Mouse (Mus musculus) forebrain, embryonic 16.5 days (tissue): Measurements from ENCODE around the gene Pecam1. TPM values are rescaled to one million over a fixed set of nuclear protein-coding genes. Genes with fewer than 3 reads are reported as not detected.
A peak's percentile ranks its signal among the peaks of the same experiment; 100 is the strongest.

Experiments used
- ATAC-seq: fragments of 200-750 bp; cut with Nextera tagmentation; 2 replicates; pipeline ENCODE4 v1.8.0; 2017; ENCODE audit warnings: mild to moderate bottlenecking, moderate library complexity
- H3K27ac ChIP-seq: fragments of 300-500 bp; sonication (generic); 2 replicates; pipeline ENCODE4 v1.5.1; 2014; ENCODE audit warnings: low read length, control low read depth
- H3K27me3 ChIP-seq: fragments of 300-500 bp; sonication (generic); replicated peaks from 2 replicates; pipeline ENCODE4 v1.6.1; 2014; ENCODE audit warnings: low read length; ENCODE audit not compliant: control insufficient read depth, insufficient read depth
- H3K36me3 ChIP-seq: fragments of 300-500 bp; sonication (generic); 2 replicates; pipeline ENCODE4 v1.6.1; 2014; ENCODE audit not compliant: control insufficient read depth, insufficient read depth
- H3K4me1 ChIP-seq: fragments of 300-500 bp; sonication (generic); replicated peaks from 2 replicates; pipeline ENCODE4 v1.6.1; 2014; ENCODE audit warnings: low read length; ENCODE audit not compliant: control insufficient read depth, insufficient read depth
- H3K4me2 ChIP-seq: fragments of 300-500 bp; sonication (generic); 2 replicates; pipeline ENCODE4 v1.6.1; 2014; ENCODE audit warnings: mild to moderate bottlenecking, low read length, control low read depth
- H3K4me3 ChIP-seq: fragments of 300-500 bp; sonication (generic); replicated peaks from 2 replicates; pipeline ENCODE4 v1.5.1; 2014; ENCODE audit warnings: mild to moderate bottlenecking, low read length, control low read depth
- H3K9ac ChIP-seq: fragments of 300-500 bp; sonication (generic); replicated peaks from 2 replicates; pipeline ENCODE4 v1.6.1; 2014; ENCODE audit warnings: low read depth, low read length, control low read depth
- H3K9me3 ChIP-seq: fragments of 300-500 bp; sonication (generic); 2 replicates; pipeline ENCODE4 v1.6.1; 2016; ENCODE audit warnings: low read length; ENCODE audit not compliant: control insufficient read depth
- WGBS: fragments of 180-500 bp; shearing (Covaris S2); extraction: QIAGEN DNeasy Blood & Tissue Kit; methylation state at CpG from one replicate; pipeline ENCODE4 v1.1.7; 2014; 5-methylcytosine and 5-hydroxymethylcytosine counted together
- polyA plus RNA-seq: library from polyadenylated mRNA; unstranded; fragments of >200 nt; fragmentation: Nextera tagmentation; extraction: Ambion mirVana; gene quantifications from 2 replicates; pipeline ENCODE4 v1.2.1, GENCODE M21; 2015

Pecam1 gene
- polyA plus RNA-seq, 1 experiment from 2014 or later, result 14.7 TPM

GRCm38 (mm10) chr11:106675875-106676274 lies 74.6 kb downstream of the Pecam1 start:
- peaks cover 31% of the 10 kb centered on the region for H3K4me1 ChIP-seq
- no peak for ATAC-seq
- H3K36me3 ChIP-seq, result no peaks in the 10 kb centered on the region
- H3K4me3 ChIP-seq, result no peak overlapping the region
- H3K9me3 ChIP-seq, result no peaks in the 10 kb centered on the region
- WGBS, result 89% methylated on average over 5 of the region's 5 CpGs
- H3K9ac ChIP-seq, result no peak overlapping the region
- H3K27me3 ChIP-seq, result no peaks in the 10 kb centered on the region
- H3K4me2 ChIP-seq, result no peak overlapping the region
- no peak overlapping the region for H3K27ac ChIP-seq

GRCm38 (mm10) chr11:106675201-106675726 lies 75.2 kb downstream of the Pecam1 start:
- Histone ChIP-seq H3K4me3 (no peak overlapping the region), H3K9me3 (no peaks in the 10 kb centered on the region), H3K4me2 (no peak overlapping the region), H3K36me3 (no peaks in the 10 kb centered on the region), H3K4me1 (peaks cover 31% of the 10 kb centered on the region), H3K9ac (no peak overlapping the region), H3K27me3 (no peaks in the 10 kb centered on the region), H3K27ac (peak overlapping the region; percentile 83)
- no peak for ATAC-seq
- 65% methylated on average over 10 of the region's 10 CpGs for WGBS

- Histone ChIP-seq H3K4me3 (no peak overlapping the region), H3K9me3 (no peaks in the 10 kb centered on the region), H3K4me1 (peaks cover 34% of the 10 kb centered on the region), H3K27ac (peak overlapping the region; percentile 83), H3K4me2 (peak overlapping the region; percentile 18), H3K27me3 (no peaks in the 10 kb centered on the region), H3K9ac (peak overlapping the region; percentile 12; the same call in 1 of the 2 replicates), H3K36me3 (no peaks in the 10 kb centered on the region)
- peak; percentile 92 for ATAC-seq
- WGBS, result under 1% methylated on average over 9 of the region's 9 CpGs
Measured at GRCm38 (mm10) chr11:106674612-106675153, 75.7 kb downstream of the Pecam1 start.

- Histone ChIP-seq H3K9ac (peak overlapping the region; percentile 12; the same call in 1 of the 2 replicates), H3K4me1 (peaks cover 37% of the 10 kb centered on the region), H3K27me3 (no peaks in the 10 kb centered on the region), H3K4me3 (no peak overlapping the region), H3K36me3 (no peaks in the 10 kb centered on the region), H3K27ac (peak overlapping the region; percentile 83), H3K9me3 (no peaks in the 10 kb centered on the region), H3K4me2 (peak overlapping the region; percentile 18; the same call in 1 of the 2 replicates)
- 69% methylated on average over 8 of the region's 8 CpGs for WGBS
- no peak; the same call in 1 of the 2 replicates for ATAC-seq
Measured at GRCm38 (mm10) chr11:106673727-106674611, 76.5 kb downstream of the Pecam1 start.

GRCm38 (mm10) chr11:106672919-106673505 lies 77.4 kb downstream of the Pecam1 start:
- no peak overlapping the region for H3K4me2 ChIP-seq
- H3K27ac ChIP-seq, result no peak overlapping the region
- H3K9ac ChIP-seq, result no peak overlapping the region
- no peak for ATAC-seq
- H3K9me3 ChIP-seq, result no peaks in the 10 kb centered on the region
- H3K36me3 ChIP-seq, result no peaks in the 10 kb centered on the region
- WGBS, result 95% methylated on average over 5 of the region's 5 CpGs
- H3K4me1 ChIP-seq, result peaks cover 31% of the 10 kb centered on the region
- H3K4me3 ChIP-seq, result no peak overlapping the region
- no peaks in the 10 kb centered on the region for H3K27me3 ChIP-seq

GRCm38 (mm10) chr11:106671801-106672200 lies 78.6 kb downstream of the Pecam1 start:
- H3K4me1 ChIP-seq, result peaks cover 24% of the 10 kb centered on the region
- H3K4me2 ChIP-seq, result no peak overlapping the region
- H3K27ac ChIP-seq, result no peak overlapping the region
- H3K9ac ChIP-seq, result no peak overlapping the region
- H3K27me3 ChIP-seq, result no peaks in the 10 kb centered on the region
- no peaks in the 10 kb centered on the region for H3K9me3 ChIP-seq
- H3K4me3 ChIP-seq, result no peak overlapping the region
- 88% methylated on average over 8 of the region's 8 CpGs for WGBS
- H3K36me3 ChIP-seq, result no peaks in the 10 kb centered on the region
- no peak for ATAC-seq

GRCm38 (mm10) chr11:106670951-106671478 lies 79.4 kb downstream of the Pecam1 start:
- Histone ChIP-seq H3K4me2 (no peak overlapping the region), H3K36me3 (no peaks in the 10 kb centered on the region), H3K9me3 (no peaks in the 10 kb centered on the region), H3K4me1 (peaks cover 24% of the 10 kb centered on the region), H3K27me3 (no peaks in the 10 kb centered on the region), H3K9ac (no peak overlapping the region), H3K4me3 (no peak overlapping the region), H3K27ac (no peak overlapping the region)
- ATAC-seq, result no peak
- 73% methylated on average over 4 of the region's 4 CpGs for WGBS

GRCm38 (mm10) chr11:106670266-106670665 lies 80.2 kb downstream of the Pecam1 start:
- no peak overlapping the region for H3K9ac ChIP-seq

GRCm38 (mm10) chr11:106669873-106670173 lies 80.6 kb downstream of the Pecam1 start:
- ATAC-seq, result 0 out of 2 replicates have a peak, but pooled peaks have one; percentile 19
- H3K36me3 ChIP-seq, result no peaks in the 10 kb centered on the region
- no peak overlapping the region for H3K4me3 ChIP-seq
- peaks cover 17% of the 10 kb centered on the region for H3K4me1 ChIP-seq
- no peak overlapping the region; the same call in 1 of the 2 replicates for H3K4me2 ChIP-seq
- no peak overlapping the region for H3K9ac ChIP-seq
- no peaks in the 10 kb centered on the region for H3K9me3 ChIP-seq
- WGBS, result 20% methylated on average over 5 of the region's 9 CpGs
- H3K27ac ChIP-seq, result no peak overlapping the region
- no peaks in the 10 kb centered on the region for H3K27me3 ChIP-seq

More at GRCm38 (mm10) chr11:106670266-106670665, 80.2 kb downstream of the Pecam1 start:
- Histone ChIP-seq H3K27ac (no peak overlapping the region), H3K4me3 (no peak overlapping the region), H3K4me1 (peaks cover 21% of the 10 kb centered on the region), H3K36me3 (no peaks in the 10 kb centered on the region), H3K9me3 (no peaks in the 10 kb centered on the region), H3K4me2 (no peak overlapping the region), H3K27me3 (no peaks in the 10 kb centered on the region)
- no peak for ATAC-seq
- 86% methylated on average over 3 of the region's 3 CpGs for whole genome bisulfite sequencing
